Mouse (Mus musculus) cortical plate, adult 2 months (tissue): ENCODE results near the gene 1700084M14Rik. TPM values are rescaled to one million over a fixed set of nuclear protein-coding genes. Genes with fewer than 3 reads are reported as not detected.
"Not testable (repeated sequence)": the region's sequence is repeated elsewhere in the genome, so short reads cannot be mapped to it uniquely, and the experiment has no call there.

Experiments used
- H3K27ac ChIP-seq: fragments of 200-500 bp; 2 replicates; pipeline ENCODE4 v1.5.1; 2012; ENCODE audit warnings: low read length, control low read depth, inconsistent platforms; ENCODE audit not compliant: insufficient read depth
- H3K4me1 ChIP-seq: fragments of 200-500 bp; 2 replicates; pipeline ENCODE4 v1.6.1; 2011; ENCODE audit warnings: low read length; ENCODE audit not compliant: control insufficient read depth, insufficient read depth
- H3K4me3 ChIP-seq: fragments of 200-500 bp; 2 replicates; pipeline ENCODE4 v1.5.1; 2011; ENCODE audit warnings: mild to moderate bottlenecking, low read length, control low read depth; ENCODE audit not compliant: insufficient read depth
- polyA plus RNA-seq: library from polyadenylated mRNA; depleted of rRNA; stranded (reverse); fragments of >200 nt; gene quantifications from 2 replicates; pipeline ENCODE4 v1.2.3, GENCODE M21; 2012; rRNA removed

Gene 1700084M14Rik
- not detected in 2 replicates for polyA plus RNA-seq

GRCm38 (mm10) chrX:91575811-91576210 is at the start of gene 1700084M14Rik:
Gene 1700084M14Rik (minus strand): TSS chrX:91575911.
- H3K4me3 ChIP-seq, H3K27ac ChIP-seq, H3K4me1 ChIP-seq: not testable (repeated sequence)

Other genes starting within 250 kb of the 1700084M14Rik start
- not detected in 2 replicates for gene Mageb2, start 244.2 kb downstream of the 1700084M14Rik start, polyA plus RNA-seq
- not detected in 2 replicates for gene Gm5072, start 183.4 kb downstream of the 1700084M14Rik start, polyA plus RNA-seq
- gene Gm8914, start 95.8 kb downstream of the 1700084M14Rik start, polyA plus RNA-seq, result not detected in 2 replicates
- gene Gm14781, start 56.3 kb upstream of the 1700084M14Rik start, polyA plus RNA-seq, result not detected in 2 replicates
- not detected in 2 replicates for gene Mageb5, start 207.1 kb upstream of the 1700084M14Rik start, polyA plus RNA-seq